In the genomic region with DNA sequence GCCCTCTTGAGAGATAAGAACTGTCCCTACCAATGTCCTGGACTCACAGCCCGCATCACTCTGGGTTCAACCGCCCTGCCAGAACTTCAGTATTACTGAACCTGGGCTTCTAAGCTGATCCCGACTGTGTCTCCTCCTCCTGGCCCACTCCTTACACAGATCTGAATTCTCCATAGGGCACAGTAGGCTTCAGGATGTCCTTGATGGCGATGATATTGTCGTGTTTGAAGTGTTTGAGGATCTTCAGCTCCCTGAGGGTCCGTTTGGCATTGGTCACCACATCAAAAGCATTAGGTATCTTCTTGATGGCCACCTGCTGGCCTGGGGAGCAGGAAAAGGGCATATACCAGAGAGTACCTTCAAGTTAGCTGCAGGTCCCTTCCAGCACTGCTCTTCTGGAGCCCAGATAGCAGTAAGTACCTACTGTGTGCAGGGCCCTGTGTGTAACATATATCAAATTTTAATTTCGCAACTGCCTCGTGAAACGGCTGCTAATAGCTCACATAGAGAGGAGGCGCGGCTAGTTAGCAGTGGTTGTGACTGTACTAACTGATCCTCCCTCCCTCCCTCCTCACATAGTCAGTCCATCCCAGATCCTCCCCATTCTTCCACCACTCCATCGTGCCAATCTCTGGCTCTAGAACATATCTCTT, we compare ENCODE assay signal across 9 mouse cellular contexts. TPM values are rescaled to one million over a fixed set of nuclear protein-coding genes. Genes with fewer than 3 reads are reported as not detected.
DNase-seq lines count a peak whose midpoint lies in the region; ATAC-seq and TF ChIP-seq lines count a peak whose summit lies in the region.
"Had no signal": no experiment of that assay in that cellular context is flagged by ENCODE, and none has a peak within 500 bp of the region (broad histone marks: within the 10 kb centered on the region; RNA-seq: fewer than 3 reads in every experiment).

No protein-coding gene starts in this region.

- no peak for TF ChIP-seq CTCF in cortical plate, adult 2 months (IDR thresholded peaks at IDR 0.05; ENCODE audit: extremely low read depth, insufficient read depth, low read length)

- no peaks in the 10 kb centered on the region for H3K9me3 ChIP-seq in kidney, embryonic 15.5 days (replicated peaks)
- no peaks in the 10 kb centered on the region for H3K9me3 ChIP-seq in hindbrain, embryonic 14.5 days (ENCODE audit: control insufficient read depth, low read length)
- H3K9me3 ChIP-seq in midbrain, embryonic 15.5 days: no peaks in the 10 kb centered on the region

- H3K9ac ChIP-seq in kidney, embryonic 15.5 days: peak overlapping the region; percentile 79
- H3K9ac ChIP-seq in hindbrain, embryonic 14.5 days: peak overlapping the region; percentile 89
- H3K9ac ChIP-seq in midbrain, embryonic 15.5 days: peak overlapping the region; percentile 67

- no peak for ATAC-seq in kidney, embryonic 15.5 days (replicated peaks; ENCODE audit: low FRiP score)
- no peak for ATAC-seq in hindbrain, embryonic 14.5 days (ENCODE audit: low FRiP score)
- ATAC-seq in midbrain, embryonic 15.5 days (replicated peaks): no peak
- ATAC-seq in cerebellum, adult (ENCODE audit: insufficient number of reproducible peaks, low FRiP score, low TSS enrichment): no peak

- peaks cover 51% of the 10 kb centered on the region for H3K36me3 ChIP-seq in kidney, embryonic 15.5 days
- peaks cover 49% of the 10 kb centered on the region for H3K36me3 ChIP-seq in hindbrain, embryonic 14.5 days (replicated peaks; ENCODE audit: control insufficient read depth, insufficient read depth)
- peaks cover 21% of the 10 kb centered on the region for H3K36me3 ChIP-seq in midbrain, embryonic 15.5 days (replicated peaks)

- intact Hi-C loops in left cerebral cortex, postnatal 4 days (cut with DNase I): no loop called here

- WGBS in kidney, embryonic 15.5 days: 67% methylated on average over 12 of the region's 12 CpGs
- 74% methylated on average over 12 of the region's 12 CpGs for WGBS in hindbrain, embryonic 14.5 days
- WGBS in midbrain, embryonic 15.5 days: 77% methylated on average over 12 of the region's 12 CpGs

- no peak overlapping the region for H3K27ac ChIP-seq in kidney, embryonic 15.5 days
- no peak overlapping the region for H3K27ac ChIP-seq in cortical plate, adult 2 months (ENCODE audit: insufficient read depth, low read length)
- H3K27ac ChIP-seq in hindbrain, embryonic 14.5 days: peak overlapping the region; percentile 92; the same call in 1 of the 2 replicates
- peak overlapping the region; percentile 89 for H3K27ac ChIP-seq in midbrain, embryonic 15.5 days

- TF ChIP-seq POLR2A in cortical plate, adult 2 months (IDR thresholded peaks at IDR 0.05; ENCODE audit: extremely low read depth, insufficient read depth, low read length): no peak

- DNase-seq in kidney, postnatal 14 days: no peak
- no peak for DNase-seq in hindbrain, embryonic 14.5 days (ENCODE audit: low spot score)
- DNase-seq in left cerebral cortex, postnatal 4 days: no peak
- DNase-seq in adrenal gland, postnatal 25 days: no peak

- H3K4me3 ChIP-seq in kidney, embryonic 15.5 days (replicated peaks): peak overlapping the region; percentile 74
- H3K4me3 ChIP-seq in cortical plate, adult 2 months (ENCODE audit: insufficient read depth, low read length): peak overlapping the region; percentile 93
- H3K4me3 ChIP-seq in hindbrain, embryonic 14.5 days (replicated peaks; ENCODE audit: low read length): peak overlapping the region; percentile 89
- H3K4me3 ChIP-seq in midbrain, embryonic 15.5 days: peak overlapping the region; percentile 86

- no peaks in the 10 kb centered on the region for H3K27me3 ChIP-seq in kidney, embryonic 15.5 days
- H3K27me3 ChIP-seq in hindbrain, embryonic 14.5 days (ENCODE audit: control insufficient read depth, insufficient read depth, low read length): no peaks in the 10 kb centered on the region
- no peaks in the 10 kb centered on the region for H3K27me3 ChIP-seq in midbrain, embryonic 15.5 days (replicated peaks)

- peaks cover 34% of the 10 kb centered on the region for H3K4me1 ChIP-seq in kidney, embryonic 15.5 days
- peaks cover 1% of the 10 kb centered on the region; the same call in 1 of the 2 replicates for H3K4me1 ChIP-seq in cortical plate, adult 2 months (ENCODE audit: control insufficient read depth, insufficient read depth, low read length)
- peaks cover 13% of the 10 kb centered on the region for H3K4me1 ChIP-seq in hindbrain, embryonic 14.5 days (replicated peaks; ENCODE audit: control insufficient read depth, insufficient read depth, low read length)
- H3K4me1 ChIP-seq in midbrain, embryonic 15.5 days: peaks cover 27% of the 10 kb centered on the region

- H3K4me2 ChIP-seq in kidney, embryonic 15.5 days: peak overlapping the region; percentile 71
- H3K4me2 ChIP-seq in hindbrain, embryonic 14.5 days (replicated peaks): peak overlapping the region; percentile 75
- peak overlapping the region; percentile 66 for H3K4me2 ChIP-seq in midbrain, embryonic 15.5 days

RNA-seq across cellular contexts. Expression of gene Mapk7, which starts 1.3 kb away (rescaled TPM):
- 54.1 and 63.6 TPM in 2 replicates for polyA plus RNA-seq in kidney, embryonic 15.5 days (2015; fragmentation: Nextera tagmentation; extraction: Ambion mirVana)
- 32.2 and 36.7 TPM in 2 replicates for polyA plus RNA-seq in cortical plate, adult 2 months (2012; rRNA removed)
- polyA plus RNA-seq in hindbrain, embryonic 14.5 days (2014; fragmentation: Nextera tagmentation; extraction: Ambion mirVana): 57.9 and 61.6 TPM in 2 replicates
- polyA plus RNA-seq in midbrain, embryonic 15.5 days (2015; fragmentation: Nextera tagmentation; extraction: Ambion mirVana): 72.3 and 73.1 TPM in 2 replicates
- 10 to 100 TPM; 65.1 to 69.8 TPM for total RNA-seq in left cerebral cortex, postnatal 4 days (2021)
- 21.6 and 23.9 TPM in 2 replicates for total RNA-seq in adrenal gland, postnatal 25 days (2021)

RNA-seq across cellular contexts. Expression of gene Mfap4, which starts 7.6 kb away (rescaled TPM):
- 141 and 161 TPM in 2 replicates for polyA plus RNA-seq in kidney, embryonic 15.5 days (2015; fragmentation: Nextera tagmentation; extraction: Ambion mirVana)
- 3.2 and 4.6 TPM in 2 replicates for polyA plus RNA-seq in cortical plate, adult 2 months (2012; rRNA removed)
- polyA plus RNA-seq in hindbrain, embryonic 14.5 days (2014; fragmentation: Nextera tagmentation; extraction: Ambion mirVana): 52.4 and 56.6 TPM in 2 replicates
- polyA plus RNA-seq in midbrain, embryonic 15.5 days (2015; fragmentation: Nextera tagmentation; extraction: Ambion mirVana): 23.5 and 29.8 TPM in 2 replicates
- 10 to 100 TPM; 10.2 to 12.2 TPM for total RNA-seq in left cerebral cortex, postnatal 4 days (2021)
- total RNA-seq in adrenal gland, postnatal 25 days (2021): 3.5 and 4.2 TPM in 2 replicates
- total RNA-seq: neutrophil, adult 5-6 weeks had no signal

RNA-seq across cellular contexts. Expression of gene B9d1, which starts 12.1 kb away (rescaled TPM):
- 42.6 and 45.2 TPM in 2 replicates for polyA plus RNA-seq in kidney, embryonic 15.5 days (2015; fragmentation: Nextera tagmentation; extraction: Ambion mirVana)
- 50.0 and 50.2 TPM in 2 replicates for polyA plus RNA-seq in cortical plate, adult 2 months (2012; rRNA removed)
- polyA plus RNA-seq in hindbrain, embryonic 14.5 days (2014; fragmentation: Nextera tagmentation; extraction: Ambion mirVana): 26.5 and 37.4 TPM in 2 replicates
- polyA plus RNA-seq in midbrain, embryonic 15.5 days (2015; fragmentation: Nextera tagmentation; extraction: Ambion mirVana): 34.9 and 38.9 TPM in 2 replicates
- total RNA-seq in left cerebral cortex, postnatal 4 days (2021): 10 to 100 TPM; 33.2 to 34.7 TPM
- 13.8 and 19.9 TPM in 2 replicates for total RNA-seq in adrenal gland, postnatal 25 days (2021)
- total RNA-seq: neutrophil, adult 5-6 weeks had no signal

RNA-seq across cellular contexts. Expression of gene Rnf112, which starts 38.9 kb away (rescaled TPM):
- polyA plus RNA-seq in kidney, embryonic 15.5 days (2015; fragmentation: Nextera tagmentation; extraction: Ambion mirVana): 0.30 and 1.1 TPM in 2 replicates
- polyA plus RNA-seq in cortical plate, adult 2 months (2012; rRNA removed): 453 and 528 TPM in 2 replicates
- polyA plus RNA-seq in hindbrain, embryonic 14.5 days (2014; fragmentation: Nextera tagmentation; extraction: Ambion mirVana): 8.4 and 9.8 TPM in 2 replicates
- polyA plus RNA-seq in midbrain, embryonic 15.5 days (2015; fragmentation: Nextera tagmentation; extraction: Ambion mirVana): 34.4 and 38.5 TPM in 2 replicates
- 100 to 1,000 TPM in 1 of 2 experiments, 10 to 100 TPM in 1; 89.8 to 101 TPM for total RNA-seq in left cerebral cortex, postnatal 4 days (2021)
- 1.2 and 2.4 TPM in 2 replicates for total RNA-seq in adrenal gland, postnatal 25 days (2021)
- total RNA-seq: neutrophil, adult 5-6 weeks had no signal

Comparison
In these comparisons a context has a peak if more than half of its experiments do, and no peak if none do; other contexts are left out.
1. H3K27ac ChIP-seq: peak in hindbrain, embryonic 14.5 days (single experiment) and midbrain, embryonic 15.5 days (single experiment); none in kidney, embryonic 15.5 days (single experiment) and cortical plate, adult 2 months (single experiment).
2. Peak in every context shown above with its lines, with median percentiles within 50 percentile points of each other: H3K4me2 ChIP-seq, H3K4me3 ChIP-seq and H3K9ac ChIP-seq.